Mouse (Mus musculus) limb, embryonic 15.5 days (tissue): ENCODE data around the gene Ifi203. TPM values are rescaled to one million over a fixed set of nuclear protein-coding genes. Genes with fewer than 3 reads are reported as not detected.
"Not testable (repeated sequence)": the region's sequence is repeated elsewhere in the genome, so short reads cannot be mapped to it uniquely, and the experiment has no call there.

Experiments used
- ATAC-seq: fragments of 200-750 bp; cut with Nextera tagmentation; 2 replicates; pipeline ENCODE4 v1.8.0; 2017; ENCODE audit warnings: low read depth, moderate TSS enrichment; ENCODE audit not compliant: insufficient number of reproducible peaks, low FRiP score, low TSS enrichment
- H3K27ac ChIP-seq: fragments of 300-500 bp; sonication (generic); 2 replicates; pipeline ENCODE4 v1.5.1; 2015; ENCODE audit warnings: moderate library complexity, mild to moderate bottlenecking, inconsistent platforms
- H3K27me3 ChIP-seq: fragments of 300-500 bp; sonication (generic); 2 replicates; pipeline ENCODE4 v1.6.1; 2015; ENCODE audit warnings: inconsistent platforms
- H3K36me3 ChIP-seq: fragments of 300-500 bp; sonication (generic); 2 replicates; pipeline ENCODE4 v1.6.1; 2015; ENCODE audit warnings: inconsistent platforms
- H3K4me1 ChIP-seq: fragments of 300-500 bp; sonication (generic); 2 replicates; pipeline ENCODE4 v1.6.1; 2015; ENCODE audit warnings: inconsistent platforms
- H3K4me2 ChIP-seq: fragments of 300-500 bp; sonication (generic); 2 replicates; pipeline ENCODE4 v1.6.1; 2015; ENCODE audit warnings: mild to moderate bottlenecking, inconsistent platforms
- H3K4me3 ChIP-seq: fragments of 300-500 bp; sonication (generic); 2 replicates; pipeline ENCODE4 v1.5.1; 2015; ENCODE audit warnings: mild to moderate bottlenecking, inconsistent platforms
- H3K9ac ChIP-seq: fragments of 300-500 bp; sonication (generic); 2 replicates; pipeline ENCODE4 v1.6.1; 2015; ENCODE audit warnings: inconsistent platforms
- H3K9me3 ChIP-seq: fragments of 300-500 bp; sonication (generic); 2 replicates; pipeline ENCODE4 v1.6.1; 2016; ENCODE audit warnings: inconsistent platforms
- WGBS: fragments of 180-500 bp; shearing (Covaris S2); methylation state at CpG from one replicate; pipeline ENCODE4 v1.1.7; 2015; 5-methylcytosine and 5-hydroxymethylcytosine counted together
- polyA plus RNA-seq: library from polyadenylated mRNA; unstranded; fragments of >200 nt; fragmentation: Nextera tagmentation; extraction: Ambion mirVana; gene quantifications from 2 replicates; pipeline ENCODE4 v1.2.1, GENCODE M21; 2015

Gene Ifi203
- polyA plus RNA-seq, 1 experiment from 2014 or later = 1.2 TPM

- not testable (repeated sequence) for H3K27me3 ChIP-seq, H3K4me2 ChIP-seq, H3K9ac ChIP-seq, ATAC-seq, H3K27ac ChIP-seq, H3K36me3 ChIP-seq, H3K9me3 ChIP-seq, H3K4me3 ChIP-seq, H3K4me1 ChIP-seq
- WGBS = 63% methylated on average over 5 of the region's 5 CpGs
Measured at GRCm38 (mm10) chr1:173879225-173879987, 63.1 kb downstream of the Ifi203 start.

DNA sequence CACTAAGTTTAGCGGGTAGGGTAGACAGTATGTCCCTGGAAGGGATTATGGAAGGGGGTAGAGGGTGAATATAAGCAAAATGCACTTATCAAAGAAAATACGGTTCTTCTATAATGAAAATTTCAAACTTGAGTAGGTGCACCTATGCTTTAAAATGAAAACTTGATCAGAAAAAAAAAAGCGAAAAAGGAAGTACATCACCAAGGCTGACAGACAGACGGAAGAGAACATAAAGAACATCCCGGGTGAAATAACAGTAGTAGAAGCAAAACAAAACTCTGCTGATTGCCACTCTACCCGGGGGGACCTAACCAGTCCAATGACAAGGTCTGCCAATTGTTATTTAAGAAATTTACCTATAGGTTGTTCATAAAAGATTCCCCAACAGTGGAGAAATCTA is 64.2 kb downstream of the Ifi203 start:
- not testable (repeated sequence) for H3K4me1 ChIP-seq, H3K4me2 ChIP-seq, ATAC-seq, H3K9ac ChIP-seq, H3K4me3 ChIP-seq, H3K27ac ChIP-seq, H3K9me3 ChIP-seq, H3K27me3 ChIP-seq, H3K36me3 ChIP-seq
- WGBS = 82% methylated on average over 6 of the region's 6 CpGs

GRCm38 (mm10) chr1:173877125-173877524 is 65.3 kb downstream of the Ifi203 start:
- H3K9me3 ChIP-seq, ATAC-seq, H3K9ac ChIP-seq, H3K27me3 ChIP-seq, H3K4me1 ChIP-seq, H3K4me3 ChIP-seq, H3K36me3 ChIP-seq, H3K4me2 ChIP-seq, H3K27ac ChIP-seq: not testable (repeated sequence)
- WGBS = 81% methylated on average over 1 of the region's 1 CpGs

Other genes with a start within 250 kb of the Ifi203 start
- 1.2 and 1.4 TPM in 2 replicates for gene Ifi207, start 200.9 kb downstream of the Ifi203 start, polyA plus RNA-seq
- gene Ifi204, start 175.7 kb downstream of the Ifi203 start, polyA plus RNA-seq = 2.9 and 3.1 TPM in 2 replicates
- 1.4 and 2.0 TPM in 2 replicates for gene Ifi211, start 29.6 kb downstream of the Ifi203 start, polyA plus RNA-seq
- 2.4 and 3.1 TPM in 2 replicates for gene Mndal, start 181 bp downstream of the Ifi203 start, polyA plus RNA-seq
- 3.0 and 4.4 TPM in 2 replicates for gene Ifi202b, start 40.1 kb upstream of the Ifi203 start, polyA plus RNA-seq
- gene Ifi205, start 89.1 kb upstream of the Ifi203 start, polyA plus RNA-seq = 0.52 and 0.55 TPM in 2 replicates
- gene Olfr433, start 98.0 kb upstream of the Ifi203 start, polyA plus RNA-seq = 0.14 TPM in 1 of 2 replicates, not detected in the other
- gene Olfr432, start 106.5 kb upstream of the Ifi203 start, polyA plus RNA-seq = not detected in 2 replicates
- gene Olfr430, start 123.9 kb upstream of the Ifi203 start, polyA plus RNA-seq = not detected in 2 replicates
- not detected in 2 replicates for gene Olfr429, start 141.7 kb upstream of the Ifi203 start, polyA plus RNA-seq
- gene Olfr427, start 154.2 kb upstream of the Ifi203 start, polyA plus RNA-seq = not detected in 2 replicates
- gene Olfr231, start 178.5 kb upstream of the Ifi203 start, polyA plus RNA-seq = not detected in 2 replicates
- gene Olfr424, start 188.8 kb upstream of the Ifi203 start, polyA plus RNA-seq = not detected in 2 replicates
- not detected in 2 replicates for gene Olfr420, start 213.0 kb upstream of the Ifi203 start, polyA plus RNA-seq
- gene Spta1, start 230.1 kb upstream of the Ifi203 start, polyA plus RNA-seq = 0.20 and 0.38 TPM in 2 replicates